In genomic region chr4:145188561-145188960, GRCm38 (mm10) we compare ENCODE assay signal across 16 mouse cellular contexts.
"Had no signal": no experiment of that assay in that cellular context is flagged by ENCODE, and none has a peak within 500 bp of the region (broad histone marks: within the 10 kb centered on the region; RNA-seq: fewer than 3 reads in every experiment).

No protein-coding gene starts in this region.

- H3K9me3 ChIP-seq: neural tube, embryonic 13.5 days; neural tube, embryonic 15.5 days; stomach, embryonic 15.5 days had no signal

- H3K27ac ChIP-seq: neural tube, embryonic 13.5 days; neural tube, embryonic 15.5 days; stomach, embryonic 15.5 days; stomach, postnatal 0 days had no signal

- H3K27me3 ChIP-seq: neural tube, embryonic 13.5 days; neural tube, embryonic 15.5 days; stomach, embryonic 15.5 days had no signal

- H3K4me3 ChIP-seq: neural tube, embryonic 13.5 days; neural tube, embryonic 15.5 days; stomach, embryonic 15.5 days had no signal

- H3K4me2 ChIP-seq: neural tube, embryonic 13.5 days; neural tube, embryonic 15.5 days; stomach, embryonic 15.5 days had no signal

- H3K9ac ChIP-seq: neural tube, embryonic 13.5 days; neural tube, embryonic 15.5 days; stomach, embryonic 15.5 days had no signal

- DNase-seq: retina, postnatal 1 day; right cerebral cortex, adult 18-20 months; right cerebral cortex, postnatal 14 days; right cerebral cortex, postnatal 25 days; right cerebral cortex, postnatal 4 days; spleen, adult 18-20 months; thymus, adult 18-20 months; thymus, adult 2 months; thymus, postnatal 14 days; thymus, postnatal 25 days; thymus, postnatal 36 days; thymus, postnatal 4 days had no signal
